Mouse (Mus musculus): ENCODE measurements at regions not wholly inside any gene's neighbourhood (a gene's known extent, or its start where the extent isn't known, plus 50 kb on each side); places are given as distances from the start of the nearest gene placed in this dataset.

GRCm38 (mm10) chr15:96521125-96521455 lies 60.4 kb upstream of the Scaf11 start:
- no peak overlapping the region for H3K4me2 ChIP-seq
- H3K4me3 ChIP-seq: no peak overlapping the region
- no peak overlapping the region for H3K9ac ChIP-seq
- H3K9me3 ChIP-seq (replicated peaks): no peaks in the 10 kb centered on the region
- 75% methylated on average over 7 of the region's 7 CpGs for WGBS (ENCODE audit: insufficient replicate concordance)
- ATAC-seq: no peak
- no peaks in the 10 kb centered on the region for H3K4me1 ChIP-seq
- no peaks in the 10 kb centered on the region; the same call in 1 of the 2 replicates for H3K27me3 ChIP-seq (replicated peaks)
- H3K27ac ChIP-seq: no peak overlapping the region
- no peaks in the 10 kb centered on the region for H3K36me3 ChIP-seq

GRCm38 (mm10) chr15:96520412-96521124 lies 59.9 kb upstream of the Scaf11 start:
- Histone ChIP-seq H3K4me2 (no peak overlapping the region), H3K4me3 (no peak overlapping the region), H3K9ac (no peak overlapping the region), H3K4me1 (0 out of 2 replicates have a peak, but pooled peaks cover 5% of the 10 kb centered on the region), H3K27me3 (replicated peaks) (no peaks in the 10 kb centered on the region; the same call in 1 of the 2 replicates), H3K27ac (no peak overlapping the region), H3K9me3 (replicated peaks) (no peaks in the 10 kb centered on the region), H3K36me3 (no peaks in the 10 kb centered on the region)
- 50% methylated on average over 18 of the region's 18 CpGs for WGBS (ENCODE audit: insufficient replicate concordance)
- ATAC-seq: no peak

- Histone ChIP-seq H3K4me2 (no peak overlapping the region), H3K27ac (no peak overlapping the region), H3K27me3 (replicated peaks) (no peaks in the 10 kb centered on the region), H3K4me3 (no peak overlapping the region), H3K9me3 (replicated peaks) (no peaks in the 10 kb centered on the region), H3K9ac (no peak overlapping the region), H3K36me3 (no peaks in the 10 kb centered on the region), H3K4me1 (0 out of 2 replicates have a peak, but pooled peaks cover 6% of the 10 kb centered on the region)
- ATAC-seq: no peak
- 65% methylated on average over 10 of the region's 10 CpGs for WGBS (ENCODE audit: insufficient replicate concordance)
Observed at GRCm38 (mm10) chr15:96518156-96518555, 57.5 kb upstream of the Scaf11 start.

GRCm38 (mm10) chr15:96515620-96516019 lies 55.0 kb upstream of the Scaf11 start:
- 38% methylated on average over 2 of the region's 2 CpGs for WGBS (ENCODE audit: insufficient replicate concordance)
- 0 out of 2 replicates have a peak, but pooled peaks cover 6% of the 10 kb centered on the region for H3K4me1 ChIP-seq

GRCm38 (mm10) chr15:96512636-96513035 lies 52.0 kb upstream of the Scaf11 start:
- 0 out of 2 replicates have a peak, but pooled peaks cover 6% of the 10 kb centered on the region for H3K4me1 ChIP-seq
- H3K4me3 ChIP-seq: no peak overlapping the region
- H3K9ac ChIP-seq: no peak overlapping the region
- H3K27me3 ChIP-seq (replicated peaks): no peaks in the 10 kb centered on the region
- H3K36me3 ChIP-seq: no peaks in the 10 kb centered on the region
- H3K4me2 ChIP-seq: no peak overlapping the region
- H3K9me3 ChIP-seq (replicated peaks): no peaks in the 10 kb centered on the region
- H3K27ac ChIP-seq: no peak overlapping the region
- 6% methylated on average over 1 of the region's 1 CpGs for WGBS (ENCODE audit: insufficient replicate concordance)
- ATAC-seq: no peak

More at GRCm38 (mm10) chr15:96515620-96516019, 55.0 kb upstream of the Scaf11 start:
- Histone ChIP-seq H3K27me3 (replicated peaks) (no peaks in the 10 kb centered on the region), H3K9me3 (replicated peaks) (no peaks in the 10 kb centered on the region), H3K4me2 (no peak overlapping the region), H3K36me3 (no peaks in the 10 kb centered on the region), H3K27ac (no peak overlapping the region), H3K4me3 (no peak overlapping the region), H3K9ac (no peak overlapping the region)
- peak; percentile 51 for ATAC-seq
